Mouse (Mus musculus) CH12.LX (cell line): ENCODE data around the gene Drg1. TPM values are rescaled to one million over a fixed set of nuclear protein-coding genes. Genes with fewer than 3 reads are reported as not detected.
"Not testable (repeated sequence)": the region's sequence is repeated elsewhere in the genome, so short reads cannot be mapped to it uniquely, and the experiment has no call there.

Experiments
- DNase-seq: peaks from one replicate; pipeline ENCODE4 v3.0.0-alpha.2; 2013; ENCODE audit errors: extremely low read depth
- H3K27ac ChIP-seq: 2 replicates; pipeline ENCODE4 v1.5.1; 2012; ENCODE audit warnings: low read depth, mild to moderate bottlenecking, control low read depth, moderate library complexity; ENCODE audit not compliant: insufficient read depth
- H3K27me3 ChIP-seq: replicated peaks from 2 replicates; pipeline ENCODE3; 2012; ENCODE audit warnings: inconsistent platforms
- H3K36me3 ChIP-seq, 2 experiments: replicated peaks in 1 of 2; 2 replicates each; pipeline versions ENCODE3 to v1.6.1; 2012; ENCODE audit warnings: inconsistent platforms in 1 of 2, low read length in 1 of 2, mild to moderate bottlenecking in 1 of 2, mixed read lengths in 1 of 2, moderate library complexity in 1 of 2; ENCODE audit not compliant: control insufficient read depth in 1 of 2, insufficient read depth in 1 of 2
- H3K4me1 ChIP-seq, 2 experiments: 2 replicates each; pipeline ENCODE4 v1.6.1; 2012; ENCODE audit warnings: inconsistent platforms in 1 of 2, moderate library complexity in 1 of 2; ENCODE audit not compliant: insufficient read depth in 2 of 2, control insufficient read depth in 1 of 2
- H3K4me2 ChIP-seq: 2 replicates; pipeline ENCODE4 v1.6.1; 2012; ENCODE audit warnings: low read depth, mild to moderate bottlenecking, control low read depth; ENCODE audit not compliant: poor library complexity, insufficient read depth, severe bottlenecking
- H3K4me3 ChIP-seq, 3 experiments: fragments of 150-350 bp in 1 of 3; sonication (generic) in 1 of 3; replicated peaks in 1 of 3; 2 replicates each; pipeline versions ENCODE3 to v1.5.1; 2011 to 2012; ENCODE audit warnings: low read depth in 2 of 3, low read length in 2 of 3, mild to moderate bottlenecking in 2 of 3, moderate library complexity in 2 of 3, control low read depth in 1 of 3, improper control_type of control experiment in 1 of 3, inconsistent platforms in 1 of 3, mixed read lengths in 1 of 3; ENCODE audit not compliant: poor library complexity in 1 of 3
- H3K79me2 ChIP-seq: replicated peaks from 2 replicates; pipeline ENCODE4 v1.6.1; 2012; ENCODE audit warnings: mild to moderate bottlenecking, moderate library complexity; ENCODE audit not compliant: control insufficient read depth, poor library complexity, insufficient read depth, severe bottlenecking; ENCODE audit errors: extremely low read depth
- H3K9ac ChIP-seq: 2 replicates; pipeline ENCODE4 v1.6.1; 2012; ENCODE audit warnings: low read depth, mild to moderate bottlenecking, control low read depth, moderate library complexity; ENCODE audit not compliant: insufficient read depth
- H3K9me3 ChIP-seq: replicated peaks from 2 replicates; pipeline ENCODE3; 2012; ENCODE audit warnings: low read length, inconsistent platforms, mixed read lengths
- dilution Hi-C: fragments of 300-500 bp; cut with MboI; formaldehyde crosslinking; loops from 2 replicates; pipeline ENCODE4 v1.14.3; 2020; ENCODE audit warnings: low sequenced_read_pairs; ENCODE audit not compliant: extremely low pct_unique_long_range_greater_than_20kb, extremely low pct_ligation_motif_present
- in situ Hi-C: fragments of 300-500 bp; cut with MboI; formaldehyde crosslinking; loops from 3 replicates; pipeline ENCODE4 v1.14.3; 2019; ENCODE audit warnings: low sequenced_read_pairs, low pct_ligation_motif_present, low pct_unique_long_range_greater_than_20kb, mixed read lengths
- polyA plus RNA-seq: library from polyadenylated mRNA; unstranded; fragments of >175 nt; gene quantifications from 2 replicates; pipeline ENCODE4 v1.2.1, GENCODE M21; 2012; ENCODE audit warnings: low read depth; ENCODE audit not compliant: insufficient read length
- total RNA-seq, 2 experiments: library from RNA; depleted of rRNA; stranded (reverse); fragments of 300-350 nt in 1 of 2; fragments of >200 nt in 1 of 2; gene quantifications; 2 replicates each; pipeline ENCODE4 v1.2.3; 2012 to 2014

Gene Drg1
- total and polyA plus RNA-seq, 3 experiments, result 158 to 480 (median 249) TPM

DNA sequence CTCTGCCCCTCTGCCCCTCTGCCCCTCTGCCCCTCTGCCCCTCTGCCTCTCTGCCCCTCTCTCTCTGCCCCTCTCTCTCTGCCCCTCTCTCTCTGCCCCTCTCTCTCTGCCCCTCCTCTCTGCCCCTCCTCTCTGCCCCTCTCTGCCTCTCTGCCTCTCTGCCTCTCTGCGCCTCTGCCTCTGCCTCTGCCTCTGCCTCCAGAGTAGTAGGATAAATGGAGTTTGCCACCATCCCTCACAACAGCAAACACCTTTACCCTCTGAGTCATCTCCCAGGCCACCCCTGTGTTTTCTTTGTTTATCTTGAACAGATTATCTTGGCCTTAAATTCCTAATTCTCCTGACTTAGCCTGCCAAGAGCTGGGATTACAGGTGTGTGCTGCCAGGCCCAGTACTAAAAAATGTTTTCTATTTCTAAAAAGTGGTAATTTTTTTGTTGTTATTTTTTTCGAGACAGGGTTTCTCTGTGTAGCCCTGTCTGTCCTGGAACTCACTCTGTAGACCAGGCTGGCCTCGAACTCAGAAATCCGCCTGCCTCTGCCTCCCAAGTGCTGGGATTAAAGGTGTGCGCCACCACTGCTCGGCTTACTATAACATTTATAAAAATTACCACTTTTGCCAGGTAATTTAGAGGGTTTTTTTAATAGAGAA, 85.6 kb downstream of the Drg1 start:
- H3K9me3 ChIP-seq, H3K79me2 ChIP-seq, H3K4me1 ChIP-seq, H3K9ac ChIP-seq, H3K27me3 ChIP-seq, dilution Hi-C loops, H3K4me2 ChIP-seq, H3K4me3 ChIP-seq, in situ Hi-C loops, DNase-seq, H3K27ac ChIP-seq: not testable (repeated sequence)
- H3K36me3 ChIP-seq, result peaks cover 5 to 11% of the 10 kb centered on the region in 2 experiments

DNA sequence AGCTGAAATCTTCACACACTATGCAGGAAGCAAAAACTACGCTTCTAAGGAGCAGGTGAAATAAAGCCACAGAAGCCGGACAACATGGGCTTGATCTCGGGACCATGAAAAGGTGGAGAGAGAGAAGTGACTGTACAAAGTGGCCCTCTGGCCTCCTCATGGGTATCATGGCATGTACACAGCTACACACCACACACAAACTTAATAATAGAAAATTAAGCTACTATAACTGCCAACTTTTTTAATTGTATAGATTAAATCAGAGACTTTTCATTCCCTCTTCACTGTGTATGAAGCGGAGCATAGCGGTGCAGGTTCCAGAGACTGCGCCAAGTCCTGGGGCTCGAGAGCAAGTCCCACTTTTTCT, 86.5 kb downstream of the Drg1 start:
- dilution Hi-C loops, H3K27me3 ChIP-seq, DNase-seq: not testable (repeated sequence)

DNA sequence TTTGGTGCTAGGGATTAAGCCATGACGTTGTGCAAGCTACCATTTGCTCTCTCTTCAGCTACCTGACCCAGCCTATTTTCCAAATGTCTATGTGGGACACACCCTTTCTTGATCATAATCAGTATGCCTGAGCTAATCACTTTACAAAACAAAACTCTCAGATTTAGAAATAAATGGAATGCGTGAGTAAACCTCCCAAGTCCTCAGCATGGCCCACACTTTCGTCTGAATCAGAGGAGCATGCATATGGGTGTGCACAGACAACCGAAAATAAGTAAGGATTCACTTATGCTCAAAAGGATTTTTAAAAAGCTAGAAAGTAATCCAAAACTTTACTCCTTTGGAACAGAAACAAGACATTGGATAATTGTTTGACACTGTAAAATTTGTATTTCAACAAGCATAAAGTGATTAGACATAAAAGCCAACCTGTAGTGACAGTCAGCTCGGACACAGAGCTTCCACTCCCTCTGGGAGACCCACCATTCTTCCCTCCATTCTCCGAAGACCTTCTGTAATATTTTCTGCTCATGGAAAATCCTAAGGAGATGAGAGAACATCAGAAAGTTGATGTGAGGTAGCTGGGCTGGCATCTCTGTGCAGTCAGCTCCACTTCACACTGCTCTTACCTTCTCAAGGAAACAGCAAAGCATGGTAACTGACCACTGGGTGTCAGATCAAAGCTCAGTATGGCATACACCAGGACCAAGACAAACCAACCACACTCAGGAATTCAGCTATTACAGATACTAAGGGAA, 87.1 kb downstream of the Drg1 start:
- H3K4me3 ChIP-seq, H3K79me2 ChIP-seq, dilution Hi-C loops, in situ Hi-C loops, H3K4me2 ChIP-seq, H3K9ac ChIP-seq, H3K9me3 ChIP-seq, H3K27me3 ChIP-seq, H3K27ac ChIP-seq, DNase-seq, H3K4me1 ChIP-seq: not testable (repeated sequence)
- H3K36me3 ChIP-seq, result peaks cover 5 to 11% of the 10 kb centered on the region in 2 experiments

More for the DNA sequence above, 86.5 kb downstream of the Drg1 start:
- H3K4me3 ChIP-seq, H3K9ac ChIP-seq, H3K4me1 ChIP-seq, H3K79me2 ChIP-seq, H3K9me3 ChIP-seq, in situ Hi-C loops, H3K4me2 ChIP-seq, H3K27ac ChIP-seq: not testable (repeated sequence)
- peaks cover 5 to 11% of the 10 kb centered on the region in 2 experiments for H3K36me3 ChIP-seq

DNA sequence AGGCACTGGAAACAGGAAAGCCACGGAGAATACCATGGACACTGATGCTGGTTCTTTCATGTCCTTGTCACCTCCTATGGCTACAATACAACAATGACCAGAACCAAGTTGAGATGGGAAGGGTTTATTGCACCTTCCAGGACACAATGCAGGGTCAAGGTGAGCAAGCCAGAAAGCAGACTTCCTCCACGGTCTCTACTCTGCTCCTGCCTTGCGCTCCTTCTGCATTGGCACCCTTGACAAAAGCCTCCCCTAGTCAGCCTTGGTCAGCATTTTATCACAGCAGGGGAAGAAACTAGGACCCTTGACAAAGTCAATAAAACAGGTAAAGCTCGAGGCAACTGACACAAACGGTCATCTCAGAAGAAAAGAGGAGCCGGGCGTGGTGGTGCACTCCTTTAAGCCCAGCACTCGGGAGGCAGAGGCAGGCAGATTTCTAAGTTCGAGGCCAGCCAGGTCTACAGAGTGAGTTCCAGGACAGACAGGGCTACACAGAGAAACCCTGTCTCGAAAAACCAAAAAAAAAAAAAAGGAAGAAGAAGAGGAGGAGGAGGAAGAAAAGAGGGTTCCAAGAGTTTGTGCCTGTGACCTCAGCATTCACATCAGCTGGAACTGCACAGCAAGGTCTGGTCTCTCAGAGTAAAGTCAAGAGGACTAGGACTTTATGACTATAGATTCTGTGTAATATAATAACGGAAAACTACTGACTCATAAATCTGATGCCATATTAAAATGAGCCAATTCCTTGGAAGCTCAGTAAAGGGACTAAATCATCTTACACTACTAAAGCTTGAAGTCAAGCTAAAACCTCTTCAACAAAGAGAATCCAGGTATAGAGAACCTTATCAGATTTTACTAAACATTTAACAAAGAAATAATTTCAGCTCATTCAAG, 92.5 kb downstream of the Drg1 start:
- H3K9ac ChIP-seq, H3K27me3 ChIP-seq, H3K9me3 ChIP-seq, DNase-seq, H3K79me2 ChIP-seq, in situ Hi-C loops, H3K4me3 ChIP-seq, dilution Hi-C loops, H3K4me2 ChIP-seq, H3K4me1 ChIP-seq, H3K27ac ChIP-seq: not testable (repeated sequence)
- H3K36me3 ChIP-seq, result peaks cover 5 to 12% of the 10 kb centered on the region in 2 experiments

DNA sequence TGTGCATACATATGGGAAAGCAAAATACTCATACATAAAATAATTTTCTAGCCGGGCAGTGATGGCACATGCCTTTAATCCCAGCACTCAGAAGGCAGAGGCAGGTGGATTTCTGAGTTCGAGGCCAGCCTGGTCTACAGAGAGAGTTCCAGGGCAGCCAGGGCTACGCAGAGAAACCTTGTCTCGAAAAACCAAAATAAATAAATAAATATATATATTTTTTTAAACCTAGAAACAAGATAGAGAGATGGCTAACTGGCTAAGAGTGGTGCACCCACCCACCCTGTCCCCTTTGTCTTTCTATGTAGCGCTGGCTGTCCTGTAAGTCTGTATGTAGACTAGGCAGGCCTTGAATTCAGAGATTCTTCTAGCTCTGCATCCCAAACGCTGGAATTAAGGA, 93.7 kb downstream of the Drg1 start:
- H3K4me3 ChIP-seq, H3K9me3 ChIP-seq, in situ Hi-C loops, H3K4me1 ChIP-seq, H3K36me3 ChIP-seq, dilution Hi-C loops, DNase-seq, H3K27me3 ChIP-seq, H3K27ac ChIP-seq, H3K4me2 ChIP-seq, H3K79me2 ChIP-seq, H3K9ac ChIP-seq: not testable (repeated sequence)

DNA sequence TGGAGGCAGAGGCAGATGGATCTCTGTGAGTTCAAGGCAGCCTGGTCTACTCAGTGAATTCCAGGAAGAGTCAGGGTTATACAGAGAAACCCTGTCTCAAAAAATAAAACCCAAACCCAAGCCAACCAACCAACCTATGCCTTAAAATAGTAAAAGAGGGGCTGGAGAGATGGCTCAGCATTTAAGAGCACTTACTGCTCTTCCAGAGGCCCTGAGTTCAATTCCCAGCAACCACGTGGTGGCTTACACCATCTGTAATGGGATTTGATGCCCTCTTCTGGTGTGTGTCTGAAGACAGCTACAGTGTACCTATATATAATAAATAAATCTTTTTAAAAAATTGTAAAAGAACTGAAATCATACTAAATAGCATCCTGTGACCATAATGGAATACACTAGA, 94.3 kb downstream of the Drg1 start:
- DNase-seq, in situ Hi-C loops, dilution Hi-C loops: not testable (repeated sequence)

More for the DNA sequence above, 94.3 kb downstream of the Drg1 start:
- not testable (repeated sequence) for H3K4me1 ChIP-seq, H3K9me3 ChIP-seq, H3K4me3 ChIP-seq, H3K9ac ChIP-seq, H3K27me3 ChIP-seq, H3K27ac ChIP-seq, H3K36me3 ChIP-seq, H3K79me2 ChIP-seq, H3K4me2 ChIP-seq
